ENCODE assay signal across 24 mouse cellular contexts in the genomic region with DNA sequence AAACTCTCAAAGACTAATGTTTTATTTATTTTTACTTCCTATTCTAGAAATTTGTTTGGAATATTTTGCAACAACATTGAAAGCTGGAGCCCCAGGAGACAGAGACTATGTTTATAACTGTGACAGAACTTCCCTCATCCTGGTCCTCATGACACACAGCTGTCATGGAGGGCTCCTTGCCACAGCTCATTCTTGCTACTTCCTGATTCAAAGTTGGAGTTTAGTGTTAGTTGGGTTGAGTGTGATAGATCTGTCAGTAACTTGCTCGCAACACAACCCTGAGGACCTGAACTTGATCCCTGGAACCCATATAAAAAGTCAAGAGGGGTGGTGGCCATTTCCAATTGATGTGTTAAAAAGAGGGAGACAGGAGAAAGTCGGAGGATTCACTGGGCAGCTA.
"Had no signal": no experiment of that assay in that cellular context is flagged by ENCODE, and none has a peak within 500 bp of the region (broad histone marks: within the 10 kb centered on the region; RNA-seq: fewer than 3 reads in every experiment).

No protein-coding gene starts in this region.

- H3K4me1 ChIP-seq: heart, embryonic 13.5 days; heart, embryonic 15.5 days; hindbrain, embryonic 15.5 days; intestine, embryonic 15.5 days; limb, embryonic 13.5 days had no signal

- H3K36me3 ChIP-seq: heart, embryonic 13.5 days; heart, embryonic 15.5 days; hindbrain, embryonic 13.5 days; hindbrain, embryonic 15.5 days; intestine, embryonic 15.5 days; limb, embryonic 13.5 days had no signal

- DNase-seq: forebrain, postnatal 0 days; gastrocnemius, postnatal 14 days; gastrocnemius, postnatal 36 days; heart, adult 11 months; heart, adult 2 months; heart, postnatal 14 days; heart, postnatal 36 days; kidney, adult 18-20 months; kidney, adult 8-10 months; kidney, postnatal 10 days; kidney, postnatal 25 days; kidney, postnatal 4 days; layer of hippocampus, adult 9-11 months; layer of hippocampus, postnatal 36 days; left cerebral cortex, postnatal 4 days had no signal

- H3K9me3 ChIP-seq: heart, embryonic 13.5 days; heart, embryonic 15.5 days; hindbrain, embryonic 13.5 days; hindbrain, embryonic 15.5 days; intestine, embryonic 15.5 days; limb, embryonic 13.5 days had no signal

- H3K4me2 ChIP-seq: heart, embryonic 11.5 days; heart, embryonic 13.5 days; heart, embryonic 15.5 days; hindbrain, embryonic 13.5 days; hindbrain, embryonic 15.5 days; intestine, embryonic 15.5 days; limb, embryonic 13.5 days had no signal

- ATAC-seq: forebrain, postnatal 0 days; inflammation-experienced regulatory T-cells, adult 6 months; intestine, embryonic 15.5 days; intestine, postnatal 0 days had no signal

- H3K9ac ChIP-seq: forebrain, postnatal 0 days; heart, embryonic 13.5 days; heart, embryonic 15.5 days; hindbrain, embryonic 13.5 days; hindbrain, embryonic 15.5 days; intestine, embryonic 15.5 days; limb, embryonic 13.5 days had no signal

- H3K27me3 ChIP-seq: heart, embryonic 13.5 days; heart, embryonic 15.5 days; hindbrain, embryonic 13.5 days; hindbrain, embryonic 15.5 days; intestine, embryonic 15.5 days; limb, embryonic 13.5 days had no signal

- H3K27ac ChIP-seq: heart, adult 2 months; heart, embryonic 13.5 days; heart, embryonic 15.5 days; hindbrain, embryonic 13.5 days; hindbrain, embryonic 15.5 days; intestine, embryonic 15.5 days; limb, embryonic 13.5 days had no signal

- H3K4me3 ChIP-seq: heart, adult 2 months; heart, embryonic 13.5 days; heart, embryonic 15.5 days; hindbrain, embryonic 13.5 days; hindbrain, embryonic 15.5 days; intestine, embryonic 15.5 days; limb, embryonic 13.5 days had no signal
